Mouse (Mus musculus): ENCODE measurements at regions not wholly inside any gene's neighbourhood (a gene's known extent, or its start where the extent isn't known, plus 50 kb on each side); places are given as distances from the start of the nearest gene placed in this dataset.

DNA sequence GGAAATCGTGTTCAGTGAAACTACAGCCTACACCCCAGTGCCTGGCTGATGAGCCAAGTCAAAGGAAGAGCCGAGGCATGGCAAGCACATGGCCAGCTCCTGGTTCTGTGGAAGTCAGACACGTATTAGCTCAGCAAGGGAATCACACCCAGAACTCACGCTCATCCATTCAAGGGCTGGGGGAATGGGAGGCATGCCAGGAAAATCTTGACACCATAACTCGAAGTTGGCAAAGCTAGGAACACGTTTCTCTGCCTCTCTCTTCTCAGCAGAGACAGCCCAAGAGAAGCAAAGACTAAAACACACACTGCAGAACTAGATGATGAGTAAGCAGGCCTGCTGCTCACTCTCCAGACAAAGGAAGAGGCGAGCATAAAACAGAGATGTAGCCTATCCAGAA lies 53.5 kb upstream of the Ypel5 start:
- no peak for DNase-seq (ENCODE audit: low spot score)

DNA sequence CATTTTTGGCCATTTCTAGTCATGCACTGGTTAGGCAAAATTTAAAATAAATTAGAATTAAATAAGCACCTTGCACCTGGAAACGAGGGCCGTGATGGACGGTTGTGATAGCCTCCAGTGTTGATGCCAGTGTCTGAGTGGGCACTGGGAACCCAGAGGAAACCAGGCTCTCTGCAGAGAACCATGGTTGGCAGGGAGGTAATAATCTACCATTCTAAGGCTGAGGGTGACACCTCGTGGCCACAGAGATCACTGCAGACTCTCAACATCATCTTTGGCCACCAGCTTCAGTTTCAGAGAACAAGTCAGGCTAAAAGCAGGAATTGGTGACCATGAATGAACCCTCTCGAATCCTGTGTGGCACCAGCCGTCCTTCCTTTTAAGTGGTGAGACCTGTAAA lies 54.5 kb upstream of the Ypel5 start:
- peak; percentile 45 for DNase-seq (ENCODE audit: low spot score)

DNA sequence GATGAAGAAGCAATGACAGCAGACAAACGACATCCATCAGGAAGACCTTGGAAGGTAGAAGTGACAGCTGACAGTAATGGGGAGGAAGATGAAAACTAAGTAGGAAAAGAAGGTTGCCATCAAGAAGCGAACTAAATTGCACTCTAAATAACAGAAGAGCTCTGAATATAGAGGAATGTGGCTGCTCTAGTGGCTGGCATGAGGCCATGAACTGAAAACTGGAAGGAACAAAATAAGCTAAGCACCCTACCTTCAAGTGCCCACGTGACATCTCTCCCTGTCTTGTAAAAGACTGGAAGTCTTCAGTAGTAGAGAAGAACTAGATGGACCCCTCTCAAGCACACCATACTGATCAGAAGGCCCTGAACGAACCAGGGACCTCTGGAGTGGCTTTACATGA lies 68.0 kb upstream of the Ypel5 start:
- no peak for DNase-seq (ENCODE audit: low spot score)

DNA sequence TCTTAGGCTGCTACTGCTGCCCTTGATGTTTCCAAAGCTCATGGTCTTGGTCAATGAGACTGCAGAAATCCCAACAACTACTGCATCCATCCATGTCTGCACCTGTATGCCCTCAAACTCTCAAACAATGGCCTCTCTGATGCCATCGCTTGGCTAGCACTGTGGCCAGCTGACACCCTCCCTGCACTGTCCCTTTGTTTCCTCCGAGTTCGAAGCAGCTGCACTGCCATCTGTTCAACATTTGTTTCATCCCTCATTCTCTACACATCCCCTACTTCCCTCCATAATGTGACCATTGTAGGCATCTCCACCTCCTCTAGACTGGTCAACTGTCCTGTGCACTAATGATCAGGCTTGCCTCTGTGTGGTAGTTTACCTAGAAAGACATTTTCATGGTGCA lies 75.3 kb upstream of the Ypel5 start:
- no peak for DNase-seq (ENCODE audit: low spot score)

DNA sequence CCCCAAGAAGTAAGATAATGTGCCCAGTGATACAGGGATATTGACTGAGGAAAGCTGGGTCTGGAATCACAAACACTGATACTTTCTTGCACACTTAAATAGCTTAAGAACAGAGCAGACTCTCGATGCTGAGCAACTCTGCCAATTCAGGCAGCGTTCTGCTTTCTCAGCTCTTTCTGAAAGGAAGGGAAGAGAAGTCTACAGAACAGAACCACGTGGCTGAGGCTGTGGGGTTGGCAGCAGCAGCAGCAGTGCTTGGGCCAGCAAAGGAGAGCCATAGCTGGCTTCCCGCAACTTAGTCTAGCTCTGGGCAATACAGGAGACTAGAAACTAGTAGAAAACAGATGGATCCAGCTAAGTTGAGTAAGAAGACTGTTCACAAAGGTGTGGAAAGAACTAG lies 89.8 kb upstream of the Ypel5 start:
- no peak for DNase-seq (ENCODE audit: low spot score)

DNA sequence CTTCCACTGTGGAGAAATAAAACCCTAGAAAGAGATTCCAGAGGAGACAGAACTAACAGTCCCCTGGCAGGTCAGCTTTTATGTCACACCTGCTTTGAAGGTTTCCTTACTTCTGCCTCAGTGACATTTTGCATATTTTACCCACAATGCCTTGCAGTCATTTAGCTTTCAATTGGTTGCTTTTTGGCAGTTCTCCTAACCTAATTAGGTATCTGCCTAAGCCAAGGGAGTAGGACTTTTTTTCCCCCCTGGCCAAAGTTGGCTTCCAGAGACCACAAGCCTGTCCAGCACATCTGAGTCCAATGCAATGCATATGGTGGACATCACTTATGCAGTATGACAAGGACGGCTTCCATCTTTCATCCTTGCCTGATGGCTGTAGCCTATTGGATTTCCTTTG lies 103.2 kb upstream of the Ypel5 start:
- DNase-seq (ENCODE audit: low spot score) = no peak

DNA sequence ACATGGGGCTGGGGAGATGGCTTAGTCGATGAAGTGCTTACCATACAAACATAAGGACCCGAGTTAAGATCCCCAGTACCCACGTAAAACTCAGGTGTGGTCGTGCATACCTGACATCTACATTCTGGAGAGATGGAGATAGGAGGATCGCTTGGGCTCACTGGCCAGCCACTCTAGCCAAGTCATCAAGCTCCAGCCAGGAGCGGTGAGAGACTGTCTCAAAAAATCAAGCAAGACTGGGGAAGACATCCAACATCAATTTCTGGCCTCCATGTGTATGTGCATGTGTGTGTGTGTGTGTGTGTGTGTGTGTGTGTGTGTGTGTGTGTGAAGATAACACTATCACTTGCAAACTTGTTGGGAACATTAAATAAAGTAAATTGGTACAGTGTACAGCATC lies 104.6 kb upstream of the Ypel5 start:
- DNase-seq (ENCODE audit: low spot score) = no peak

DNA sequence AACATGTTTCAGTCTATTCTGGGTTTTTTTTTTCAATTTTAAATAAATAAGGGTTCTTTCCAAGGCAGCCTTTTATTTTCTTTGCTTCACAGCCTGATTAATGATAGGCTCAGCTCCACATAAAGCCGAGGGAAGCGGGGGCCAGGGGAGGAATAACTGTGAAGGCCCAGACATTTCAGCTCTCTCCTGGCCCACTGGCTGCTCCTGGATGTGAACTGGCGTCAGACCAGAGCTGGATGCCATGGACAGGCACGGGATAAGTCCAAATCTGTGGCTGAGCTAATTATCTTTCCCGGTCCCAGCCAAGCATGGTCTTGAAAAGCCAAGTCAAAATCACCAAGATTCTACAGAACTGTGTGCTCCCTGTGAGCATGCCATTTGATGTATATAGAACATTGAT lies 105.1 kb upstream of the Ypel5 start:
- DNase-seq (ENCODE audit: low spot score) = no peak

DNA sequence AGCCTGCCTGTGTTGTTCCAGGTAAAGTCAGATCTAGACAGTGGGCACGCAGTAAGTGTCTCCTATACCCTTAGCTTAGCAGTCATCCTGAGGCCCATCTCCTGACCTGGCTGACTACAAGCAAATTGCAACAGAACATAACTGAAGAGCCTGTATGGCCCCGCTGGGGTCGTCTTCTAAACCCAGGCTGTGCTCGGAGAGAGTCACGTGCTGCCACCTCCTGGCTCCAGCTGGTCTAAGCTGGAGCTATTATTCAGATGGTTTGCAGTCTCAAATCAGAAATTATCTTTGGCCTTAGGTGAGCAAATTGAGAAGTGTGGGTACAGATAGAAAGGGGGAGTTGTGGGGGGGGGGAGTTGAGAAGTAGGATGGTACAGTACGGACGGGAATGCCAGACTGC lies 115.5 kb upstream of the Ypel5 start:
- DNase-seq (ENCODE audit: low spot score) = no peak

DNA sequence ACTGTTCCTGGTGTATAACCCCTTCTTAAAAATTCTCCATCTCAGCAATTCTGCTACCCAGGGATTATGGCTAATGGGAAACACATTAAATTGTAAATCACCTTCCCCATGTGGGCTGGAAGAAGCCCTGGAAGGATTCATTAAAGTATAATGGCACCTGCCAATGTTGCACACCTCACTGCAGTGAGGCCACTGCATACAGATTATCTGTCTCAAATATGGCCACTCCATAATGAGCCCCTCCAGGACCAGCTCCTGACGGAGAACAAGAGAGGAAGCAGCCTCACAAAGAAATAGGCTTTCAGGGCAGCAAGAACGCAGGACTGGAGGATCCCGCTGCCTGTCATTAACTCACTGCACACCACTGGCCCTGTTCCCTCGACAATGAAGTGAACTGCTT lies 115.2 kb upstream of the Alk start:
- no peak for DNase-seq (ENCODE audit: low spot score)

DNA sequence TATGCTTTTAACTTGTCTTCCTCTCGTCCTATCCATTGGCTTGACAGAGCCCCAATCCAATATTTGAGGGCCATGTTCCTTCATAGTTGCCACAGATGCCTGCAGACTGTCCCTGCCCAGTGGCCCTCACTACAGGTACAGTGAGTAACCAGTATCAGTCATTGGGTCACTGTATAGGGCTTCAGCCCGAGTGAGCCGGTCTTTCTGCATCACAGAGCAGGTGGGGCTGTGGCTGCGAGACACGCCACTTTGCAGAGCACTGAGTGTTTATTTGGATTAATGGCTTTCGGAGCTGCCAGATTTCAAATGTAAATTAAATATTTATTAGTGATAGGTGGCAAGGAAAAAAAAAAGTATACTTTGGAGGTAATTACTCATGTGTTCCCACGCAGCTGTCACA lies 87.2 kb upstream of the Alk start:
- no peak for DNase-seq (ENCODE audit: low spot score)

DNA sequence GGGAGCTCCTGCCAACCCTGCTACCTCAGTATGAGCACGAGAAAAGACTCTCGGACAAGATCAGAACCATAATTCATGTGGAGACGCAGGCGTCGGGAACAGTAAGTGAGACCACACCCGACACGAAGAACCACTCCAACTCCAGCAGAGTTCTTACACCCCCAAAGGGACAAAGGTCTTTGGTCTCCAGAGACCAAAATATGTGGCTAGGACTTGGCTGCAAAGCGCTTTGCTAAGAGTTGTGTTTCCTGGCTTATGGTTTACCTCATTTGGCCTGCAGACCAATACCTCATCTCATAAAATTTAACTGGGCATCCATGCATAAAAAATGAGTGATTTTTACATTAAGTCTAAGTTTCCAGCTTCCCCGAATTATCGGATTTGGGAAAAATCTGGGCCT lies 85.2 kb upstream of the Alk start:
- DNase-seq (ENCODE audit: low spot score) = no peak

DNA sequence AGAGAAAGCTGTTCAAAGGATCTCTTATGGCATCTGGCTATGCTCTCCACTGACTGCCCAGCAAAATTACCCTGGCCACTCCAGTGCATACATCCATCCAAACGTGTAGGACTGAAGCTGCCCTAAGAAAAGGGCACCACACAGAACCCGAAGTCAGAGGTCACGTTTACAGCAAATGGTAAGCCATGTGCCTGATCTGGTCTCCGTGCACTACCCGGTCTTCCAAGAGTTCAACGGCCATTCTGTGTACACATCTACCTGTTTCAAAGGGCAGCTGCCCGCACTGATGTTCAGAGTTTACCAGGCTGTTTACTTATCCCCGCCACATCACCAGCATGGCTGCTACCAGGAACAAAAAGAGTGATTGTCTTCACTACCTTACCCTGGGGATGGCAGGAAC lies 84.4 kb upstream of the Alk start:
- no peak for DNase-seq (ENCODE audit: low spot score)

DNA sequence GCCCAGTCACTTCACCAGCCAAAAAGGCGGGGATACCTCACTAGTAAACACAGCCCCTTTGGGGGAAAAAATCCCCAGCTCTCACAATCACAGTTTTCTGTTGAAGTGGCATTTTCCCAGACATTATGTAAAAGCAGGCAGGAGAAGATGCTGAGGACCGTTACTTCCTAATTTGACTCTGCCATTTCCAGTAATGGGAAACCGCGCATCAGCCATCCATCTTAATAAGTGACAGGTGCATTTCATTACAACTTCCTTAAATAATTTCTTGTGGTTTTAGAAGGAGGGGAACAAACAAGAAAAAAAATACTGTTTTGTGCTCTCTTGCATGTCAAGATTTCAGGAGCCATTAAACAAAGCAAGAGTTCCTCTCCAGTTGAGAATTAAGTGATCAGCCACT lies 70.2 kb upstream of the Alk start:
- DNase-seq (ENCODE audit: low spot score) = no peak

DNA sequence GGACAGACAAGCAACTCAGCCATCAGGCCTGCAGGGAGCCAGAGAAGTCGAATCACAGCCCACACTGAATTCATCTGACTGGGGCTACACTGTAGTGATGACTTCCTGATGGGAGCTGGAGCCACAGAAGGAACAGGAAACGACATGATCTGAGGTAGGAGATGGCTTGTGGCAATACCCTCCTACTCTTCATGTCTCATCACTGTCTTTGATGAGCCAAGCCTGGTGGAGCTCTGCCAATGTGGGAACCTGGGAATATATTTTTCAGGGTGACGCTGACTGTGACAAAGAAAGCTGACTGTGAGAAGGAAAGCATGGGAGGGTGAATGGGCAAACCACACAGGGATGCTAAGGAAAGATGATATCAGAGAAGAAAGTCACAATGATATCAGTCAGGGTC lies 67.6 kb upstream of the Alk start:
- DNase-seq (ENCODE audit: low spot score) = no peak

DNA sequence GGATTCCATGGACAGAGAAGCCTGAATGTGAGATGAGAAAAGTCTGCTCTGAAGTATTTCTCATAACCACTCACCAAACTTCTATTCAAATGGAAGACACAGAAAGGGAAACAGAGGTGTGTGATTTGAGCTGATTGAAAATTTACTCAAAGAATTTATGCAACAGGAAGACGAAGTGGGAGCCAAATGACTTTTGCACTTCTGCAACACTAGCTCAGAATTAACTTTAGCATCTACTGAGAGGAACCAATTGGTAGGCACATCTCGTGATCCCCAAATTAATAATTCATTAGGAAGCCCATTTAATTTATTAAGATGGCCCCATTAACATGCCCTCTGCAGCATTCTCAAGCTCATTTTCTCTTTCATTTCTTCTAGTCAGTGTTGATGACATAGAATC lies 62.5 kb upstream of the Alk start:
- no peak for DNase-seq (ENCODE audit: low spot score)

DNA sequence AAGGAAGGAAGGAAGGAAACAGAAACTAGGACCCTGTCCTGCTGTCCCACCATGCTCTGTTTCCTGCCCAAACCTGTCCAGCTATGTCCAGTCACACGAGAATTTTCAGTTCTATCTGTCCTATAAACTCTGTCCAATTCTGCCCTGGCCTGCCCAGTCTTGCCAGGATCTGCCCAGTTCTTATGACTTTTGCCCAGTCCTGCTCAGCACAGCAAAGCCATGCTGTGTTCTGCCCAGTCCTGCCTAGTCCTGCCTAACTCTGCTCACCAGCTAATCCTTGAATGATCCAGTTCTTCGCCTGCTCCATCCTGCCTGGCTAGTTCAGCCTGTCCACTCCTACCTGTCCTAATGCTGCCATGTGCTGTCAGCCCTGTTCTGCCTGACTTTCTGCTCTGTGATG lies 57.3 kb upstream of the Alk start:
- no peak for DNase-seq (ENCODE audit: low spot score)

DNA sequence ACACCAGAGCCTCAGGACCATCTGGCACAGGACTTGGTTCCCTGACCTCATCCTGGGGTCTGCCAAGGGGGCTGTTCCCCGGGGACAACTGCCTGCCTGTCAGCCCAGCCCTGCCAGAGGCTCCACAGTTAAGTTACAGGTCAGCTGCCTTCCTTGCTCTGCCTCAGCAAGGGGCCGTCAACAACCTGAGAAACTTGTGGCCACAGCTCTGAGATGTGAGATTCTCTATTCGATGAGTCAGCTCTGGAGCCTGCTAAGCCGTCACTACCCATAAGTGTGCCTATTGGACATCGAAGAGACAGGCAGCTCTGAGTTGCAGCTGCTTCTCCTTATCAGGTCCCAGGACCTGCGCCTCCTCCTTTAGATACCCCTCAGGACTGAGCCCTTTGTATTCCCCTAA lies 54.3 kb upstream of the Alk start:
- DNase-seq (ENCODE audit: low spot score) = no peak

DNA sequence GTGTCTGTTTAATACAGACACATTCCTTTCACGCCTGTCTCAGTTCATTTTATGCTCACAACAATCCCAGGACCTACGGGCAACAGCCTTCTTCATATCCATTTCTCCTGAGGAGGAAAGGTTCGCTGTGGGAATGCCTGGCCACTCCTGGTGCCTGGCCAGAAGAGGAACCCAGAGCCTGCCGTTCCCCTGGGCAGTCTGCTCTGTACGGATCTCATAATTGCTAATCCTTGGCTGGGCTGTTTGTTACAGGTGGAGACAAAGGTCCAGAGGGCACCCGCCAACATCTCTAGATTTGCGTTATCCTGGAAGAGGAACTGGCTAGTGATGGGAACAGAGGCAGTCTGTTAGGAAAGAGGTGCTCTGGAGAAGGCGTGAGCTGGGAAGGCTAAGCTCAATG lies 53.4 kb upstream of the Alk start:
- no peak for DNase-seq (ENCODE audit: low spot score)
